Mouse (Mus musculus) heart, adult 2 months (tissue): ENCODE results near the gene Tspan5.

ENCODE experiments used
- CTCF ChIP-seq: fragments of 200-600 bp; IDR thresholded peaks from 2 replicates; pipeline ENCODE4 v1.8.1; 2022; ENCODE audit warnings: antibody characterized with exemption, mild to moderate bottlenecking, moderate library complexity
- POLR2A ChIP-seq: fragments of 200-500 bp; IDR thresholded peaks from 2 replicates; pipeline ENCODE4 v1.6.1; 2011; ENCODE audit warnings: mild to moderate bottlenecking, low read depth, low read length, control low read depth; ENCODE audit not compliant: insufficient read depth

- no peak for TF ChIP-seq CTCF
- no peak for TF ChIP-seq POLR2A
These were observed 156.1 kb downstream of the Tspan5 start for GRCm38 (mm10) chr3:138898055-138898454.
